Mouse (Mus musculus) megakaryocyte, embryonic 14.5 days (primary cell): ENCODE measurements around the gene Gm12184. TPM values are rescaled to one million over a fixed set of nuclear protein-coding genes. Genes with fewer than 3 reads are reported as not detected.

Source experiments
- H3K27me3 ChIP-seq: replicated peaks from 2 replicates; pipeline ENCODE3; 2012; ENCODE audit warnings: inconsistent platforms
- H3K36me3 ChIP-seq: replicated peaks from 2 replicates; pipeline ENCODE3; 2012; ENCODE audit warnings: low read length, inconsistent platforms, mixed read lengths
- H3K4me1 ChIP-seq: 2 replicates; pipeline ENCODE4 v1.6.1; 2012; ENCODE audit warnings: inconsistent platforms
- H3K4me3 ChIP-seq: replicated peaks from 2 replicates; pipeline ENCODE3; 2012; ENCODE audit warnings: moderate library complexity, mild to moderate bottlenecking, inconsistent platforms
- H3K9me3 ChIP-seq: 2 replicates; pipeline ENCODE4 v1.6.1; 2012; ENCODE audit warnings: inconsistent platforms
- FLI1 ChIP-seq: IDR thresholded peaks from 2 replicates; pipeline ENCODE4 v1.6.1; 2012; ENCODE audit warnings: low read length, inconsistent platforms, mixed read lengths
- GATA1 ChIP-seq: IDR thresholded peaks from 3 replicates; pipeline ENCODE4 v1.6.1; 2012; ENCODE audit warnings: mixed read lengths, low read length, inconsistent platforms, borderline replicate concordance
- polyA plus RNA-seq: library from polyadenylated mRNA; stranded (reverse); fragments of >175 nt; gene quantifications from 2 replicates; pipeline ENCODE4 v1.2.3, GENCODE M21; 2012; ENCODE audit warnings: low replicate concordance; ENCODE audit not compliant: insufficient read depth

The Gm12184 gene
- polyA plus RNA-seq, 1 experiment, result 18.6 TPM

GRCm38 (mm10) chr11:48837310-48838180, 11.1 kb upstream of the Gm12184 start:
- no peak for TF ChIP-seq GATA1
- TF ChIP-seq FLI1, result no peak
- Histone ChIP-seq H3K9me3 (no peaks in the 10 kb centered on the region), H3K4me1 (peaks cover 52% of the 10 kb centered on the region), H3K36me3 (peaks cover 5% of the 10 kb centered on the region), H3K4me3 (peak overlapping the region; percentile 99), H3K27me3 (peaks cover 5% of the 10 kb centered on the region)

- Histone ChIP-seq H3K4me1 (peaks cover 48% of the 10 kb centered on the region), H3K9me3 (no peaks in the 10 kb centered on the region), H3K27me3 (peaks cover 5% of the 10 kb centered on the region), H3K4me3 (peak overlapping the region; percentile 99), H3K36me3 (peaks cover 5% of the 10 kb centered on the region)
- TF ChIP-seq GATA1 (no peak), FLI1 (no peak)
Observed at GRCm38 (mm10) chr11:48836990-48837309, 10.5 kb upstream of the Gm12184 start.

GRCm38 (mm10) chr11:48835923-48836322, 9.5 kb upstream of the Gm12184 start:
- H3K27me3 ChIP-seq, result peaks cover 5% of the 10 kb centered on the region
- H3K4me1 ChIP-seq, result peaks cover 52% of the 10 kb centered on the region
- TF ChIP-seq GATA1, result no peak
- no peak for TF ChIP-seq FLI1
- H3K36me3 ChIP-seq, result peaks cover 5% of the 10 kb centered on the region
- no peak overlapping the region for H3K4me3 ChIP-seq
- no peaks in the 10 kb centered on the region for H3K9me3 ChIP-seq

GRCm38 (mm10) chr11:48833731-48834639, 7.5 kb upstream of the Gm12184 start:
- peaks cover 65% of the 10 kb centered on the region for H3K4me1 ChIP-seq
- peaks cover 5% of the 10 kb centered on the region for H3K27me3 ChIP-seq
- no peaks in the 10 kb centered on the region for H3K36me3 ChIP-seq
- TF ChIP-seq FLI1, result no peak
- TF ChIP-seq GATA1, result no peak
- peak overlapping the region; percentile 91 for H3K4me3 ChIP-seq
- H3K9me3 ChIP-seq, result no peaks in the 10 kb centered on the region

- no peaks in the 10 kb centered on the region for H3K9me3 ChIP-seq
- H3K27me3 ChIP-seq, result peaks cover 5% of the 10 kb centered on the region
- no peaks in the 10 kb centered on the region for H3K36me3 ChIP-seq
- TF ChIP-seq GATA1, result no peak
- TF ChIP-seq FLI1, result no peak
- peak overlapping the region; percentile 91 for H3K4me3 ChIP-seq
- H3K4me1 ChIP-seq, result peaks cover 59% of the 10 kb centered on the region
Observed at GRCm38 (mm10) chr11:48833078-48833730, 6.7 kb upstream of the Gm12184 start.

- Histone ChIP-seq H3K36me3 (no peaks in the 10 kb centered on the region), H3K4me3 (no peak overlapping the region), H3K9me3 (peaks cover 4% of the 10 kb centered on the region), H3K4me1 (peaks cover 45% of the 10 kb centered on the region), H3K27me3 (no peaks in the 10 kb centered on the region)
- TF ChIP-seq GATA1 (no peak), FLI1 (no peak)
Observed at GRCm38 (mm10) chr11:48831273-48831672, 4.8 kb upstream of the Gm12184 start.

- no peaks in the 10 kb centered on the region for H3K27me3 ChIP-seq
- H3K36me3 ChIP-seq, result no peaks in the 10 kb centered on the region
- peaks cover 4% of the 10 kb centered on the region for H3K9me3 ChIP-seq
- H3K4me3 ChIP-seq, result no peak overlapping the region
- no peak for TF ChIP-seq GATA1
- TF ChIP-seq FLI1, result no peak
- peaks cover 41% of the 10 kb centered on the region for H3K4me1 ChIP-seq
Observed at GRCm38 (mm10) chr11:48830279-48830678, 3.8 kb upstream of the Gm12184 start.

- Histone ChIP-seq H3K4me3 (no peak overlapping the region), H3K36me3 (no peaks in the 10 kb centered on the region), H3K27me3 (no peaks in the 10 kb centered on the region), H3K9me3 (peaks cover 4% of the 10 kb centered on the region), H3K4me1 (peaks cover 53% of the 10 kb centered on the region)
- TF ChIP-seq GATA1 (no peak), FLI1 (no peak)
Observed at GRCm38 (mm10) chr11:48827926-48828325, 1.5 kb upstream of the Gm12184 start.

GRCm38 (mm10) chr11:48826752-48827096, 269 bp upstream of the Gm12184 start:
- H3K27me3 ChIP-seq, result no peaks in the 10 kb centered on the region
- peaks cover 4% of the 10 kb centered on the region for H3K9me3 ChIP-seq
- TF ChIP-seq GATA1, result no peak
- no peak for TF ChIP-seq FLI1
- H3K4me3 ChIP-seq, result peak overlapping the region; percentile 92
- peaks cover 55% of the 10 kb centered on the region for H3K4me1 ChIP-seq
- no peaks in the 10 kb centered on the region for H3K36me3 ChIP-seq
